Mouse (Mus musculus) splenic B cell, adult 2 months (primary cell): ENCODE results near the gene Cmah.

Experiments
- DNase-seq: peaks from one replicate; pipeline ENCODE4 v3.0.0-alpha.2; 2011; ENCODE audit warnings: low read depth, low spot score
- H3K27me3 ChIP-seq: 2 replicates; pipeline ENCODE4 v1.6.1; 2012; ENCODE audit warnings: mild to moderate bottlenecking, low read length, moderate library complexity, mixed read lengths; ENCODE audit not compliant: control insufficient read depth, poor library complexity, insufficient read depth, severe bottlenecking
- H3K36me3 ChIP-seq: 2 replicates; pipeline ENCODE4 v1.6.1; 2012; ENCODE audit warnings: mild to moderate bottlenecking, low read length, moderate library complexity, mixed read lengths; ENCODE audit not compliant: control insufficient read depth, poor library complexity, insufficient read depth, severe bottlenecking

Gene Cmah

DNA sequence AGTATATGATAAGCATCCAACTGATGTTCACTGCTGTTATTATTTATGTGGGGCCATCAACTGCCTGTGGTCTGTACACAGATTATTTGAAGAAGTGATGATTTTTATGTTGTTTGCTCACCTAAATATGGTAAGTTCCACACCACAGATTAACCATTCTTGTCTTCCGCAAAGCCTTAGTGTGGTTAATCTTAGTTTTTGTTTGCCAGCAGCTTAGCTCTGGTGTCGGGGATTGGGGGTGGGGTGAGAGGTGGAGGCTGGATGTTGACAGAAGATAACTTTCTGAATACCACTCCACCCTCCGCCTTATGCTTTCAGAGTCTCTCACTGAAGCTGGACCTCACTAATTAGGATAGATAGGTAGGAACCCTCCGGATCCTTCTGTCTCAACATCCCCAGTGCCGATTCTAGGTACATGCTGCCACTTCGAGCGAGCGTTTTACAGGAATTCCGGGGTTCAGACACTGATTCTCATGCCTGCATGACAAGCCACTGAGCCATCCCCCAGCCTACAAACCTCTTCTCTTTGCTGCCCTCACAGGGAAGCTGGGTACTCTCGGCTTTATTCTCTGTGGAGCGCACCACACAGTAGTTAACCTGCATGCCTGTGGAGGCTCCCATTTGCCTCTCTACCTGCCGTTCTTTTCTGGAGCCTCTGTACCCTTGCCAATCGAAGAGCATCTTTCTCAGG lies 92.5 kb downstream of the Cmah start:
- no peaks in the 10 kb centered on the region for H3K27me3 ChIP-seq
- DNase-seq = no peak
- peaks cover 18% of the 10 kb centered on the region for H3K36me3 ChIP-seq

DNA sequence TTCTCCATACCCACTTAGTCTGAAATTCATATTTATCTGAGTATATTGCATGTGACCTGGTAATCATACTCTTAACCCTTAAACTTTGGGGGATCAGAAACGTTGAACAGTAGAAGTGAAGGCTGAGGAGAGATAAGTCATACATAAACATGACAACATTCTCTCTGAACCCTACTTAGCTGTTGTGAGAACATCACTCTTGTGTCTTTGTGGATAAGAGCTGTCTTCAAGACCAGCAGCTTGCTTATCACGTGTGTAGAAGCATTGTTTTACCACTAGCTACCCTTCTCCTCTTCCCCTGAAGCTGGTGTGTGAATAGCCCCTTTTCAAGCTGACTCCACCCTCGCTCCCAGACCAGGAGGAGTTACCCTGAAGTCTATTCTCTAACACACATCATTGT lies 94.8 kb downstream of the Cmah start:
- no peaks in the 10 kb centered on the region for H3K27me3 ChIP-seq
- DNase-seq = no peak
- peaks cover 20% of the 10 kb centered on the region for H3K36me3 ChIP-seq

- H3K36me3 ChIP-seq = peaks cover 31% of the 10 kb centered on the region
- H3K27me3 ChIP-seq = no peaks in the 10 kb centered on the region
- DNase-seq = no peak
Measured at GRCm38 (mm10) chr13:24430215-24430614, 103.0 kb downstream of the Cmah start.

- no peak for DNase-seq
- H3K36me3 ChIP-seq = peaks cover 32% of the 10 kb centered on the region
Measured at GRCm38 (mm10) chr13:24431593-24431992, 104.4 kb downstream of the Cmah start.

DNA sequence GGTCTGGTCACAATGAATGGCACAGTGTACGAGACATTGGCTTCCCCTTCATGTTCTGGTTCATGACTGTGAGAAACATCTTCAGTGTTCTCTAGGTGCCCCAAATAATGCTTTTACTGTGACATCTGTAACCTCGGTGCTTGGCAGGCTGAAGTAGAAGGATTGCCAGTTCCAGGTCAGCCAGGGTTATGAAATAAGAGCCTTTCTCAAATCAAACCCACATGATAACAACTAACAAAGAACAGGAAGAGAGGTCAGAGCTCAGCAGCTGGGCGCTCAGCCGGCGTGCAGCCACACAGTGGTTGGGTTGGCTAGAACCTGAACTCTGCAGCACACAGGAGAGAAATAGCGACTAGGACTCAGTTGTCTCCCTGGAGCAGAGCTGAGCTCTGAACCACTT lies 115.1 kb downstream of the Cmah start:
- peak; percentile 44 for DNase-seq
- no peaks in the 10 kb centered on the region for H3K27me3 ChIP-seq
- H3K36me3 ChIP-seq = peaks cover 24% of the 10 kb centered on the region

More at GRCm38 (mm10) chr13:24431593-24431992, 104.4 kb downstream of the Cmah start:
- no peaks in the 10 kb centered on the region for H3K27me3 ChIP-seq

DNA sequence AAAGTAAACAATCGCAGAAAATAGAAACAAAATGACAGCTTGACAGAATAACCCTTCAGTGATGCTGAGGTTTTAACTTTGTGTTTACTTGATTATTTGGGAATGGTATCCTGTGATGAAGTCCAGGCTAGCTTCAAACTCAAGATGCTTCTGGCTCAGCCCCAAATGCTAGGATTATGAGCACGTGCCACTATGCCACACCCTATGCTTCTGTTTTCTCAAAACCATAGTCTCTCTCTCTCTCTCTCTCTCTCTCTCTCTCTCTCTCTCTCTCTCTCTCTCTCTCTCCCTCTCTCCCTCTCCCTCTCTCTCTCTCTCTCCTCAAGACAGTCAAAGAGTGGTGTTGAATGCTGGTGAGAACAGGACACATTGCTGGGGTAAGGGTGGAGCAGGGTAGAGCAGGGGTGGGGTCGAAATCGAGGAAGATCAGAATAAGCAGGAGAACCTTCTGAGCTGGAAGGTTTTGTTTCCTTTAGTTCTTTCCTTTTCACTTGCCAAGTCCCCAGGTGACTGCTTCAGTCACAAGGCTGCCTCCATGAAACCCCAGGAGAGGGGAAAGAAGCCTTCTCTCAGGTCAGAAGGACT lies 116.7 kb downstream of the Cmah start:
- DNase-seq = no peak
- no peaks in the 10 kb centered on the region for H3K27me3 ChIP-seq
- peaks cover 24% of the 10 kb centered on the region for H3K36me3 ChIP-seq

DNA sequence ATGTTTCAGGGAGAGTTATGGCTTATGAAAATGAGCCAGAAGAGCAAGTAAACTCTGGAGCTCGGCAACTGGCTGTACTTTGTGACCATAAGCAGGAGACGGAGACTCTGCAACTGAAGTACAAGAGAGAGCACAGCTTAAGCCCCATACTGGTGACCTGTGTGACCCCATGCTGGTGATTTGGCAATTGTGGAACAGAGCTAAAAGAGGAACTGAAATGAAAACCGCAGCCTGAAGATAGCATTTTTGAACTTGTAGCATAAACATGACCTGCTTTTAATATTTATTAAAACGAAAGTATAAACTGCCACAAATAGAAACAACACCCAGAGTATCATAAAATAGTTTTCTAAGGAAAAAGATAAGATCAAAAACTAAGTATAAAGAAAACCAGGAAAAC lies 117.5 kb downstream of the Cmah start:
- peak; percentile 76 for DNase-seq

GRCm38 (mm10) chr13:24445166-24445565 lies 118.0 kb downstream of the Cmah start:
- no peaks in the 10 kb centered on the region for H3K27me3 ChIP-seq
- H3K36me3 ChIP-seq = peaks cover 19% of the 10 kb centered on the region

More for the DNA sequence above, 117.5 kb downstream of the Cmah start:
- H3K36me3 ChIP-seq = peaks cover 19% of the 10 kb centered on the region
- H3K27me3 ChIP-seq = no peaks in the 10 kb centered on the region

GRCm38 (mm10) chr13:24446081-24446480 lies 118.9 kb downstream of the Cmah start:
- Histone ChIP-seq H3K36me3 (peaks cover 19% of the 10 kb centered on the region), H3K27me3 (no peaks in the 10 kb centered on the region)

More at GRCm38 (mm10) chr13:24445166-24445565, 118.0 kb downstream of the Cmah start:
- peak; percentile 36 for DNase-seq

GRCm38 (mm10) chr13:24447043-24447442 lies 119.8 kb downstream of the Cmah start:
- Histone ChIP-seq H3K36me3 (peaks cover 16% of the 10 kb centered on the region), H3K27me3 (no peaks in the 10 kb centered on the region)
- no peak for DNase-seq

More at GRCm38 (mm10) chr13:24446081-24446480, 118.9 kb downstream of the Cmah start:
- DNase-seq = no peak

DNA sequence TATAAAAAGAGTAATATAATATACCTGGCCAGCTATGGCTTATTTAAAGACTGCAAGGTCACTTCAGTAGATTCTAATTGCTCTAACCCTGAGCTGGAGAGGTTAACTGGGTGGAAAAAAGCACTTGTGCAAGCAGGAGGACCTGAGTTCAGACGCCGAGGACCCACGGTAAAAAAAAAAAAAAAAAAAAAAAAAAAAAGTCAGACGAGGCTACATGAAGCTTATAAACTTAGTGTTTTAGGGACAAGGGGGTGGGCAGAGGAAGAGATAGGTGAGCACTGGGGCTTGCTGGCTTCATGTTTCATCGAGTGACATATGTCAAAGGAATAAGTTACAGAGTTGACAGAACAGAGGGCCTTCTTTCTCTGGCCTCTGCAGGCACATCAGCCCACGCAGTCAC lies 121.4 kb downstream of the Cmah start:
- no peak for DNase-seq
- Histone ChIP-seq H3K36me3 (peaks cover 16% of the 10 kb centered on the region), H3K27me3 (no peaks in the 10 kb centered on the region)

- H3K36me3 ChIP-seq = peaks cover 20% of the 10 kb centered on the region
- no peak for DNase-seq
- H3K27me3 ChIP-seq = no peaks in the 10 kb centered on the region
Measured at GRCm38 (mm10) chr13:24451455-24451854, 124.3 kb downstream of the Cmah start.

GRCm38 (mm10) chr13:24453737-24454136 lies 126.5 kb downstream of the Cmah start:
- Histone ChIP-seq H3K27me3 (no peaks in the 10 kb centered on the region), H3K36me3 (peaks cover 13% of the 10 kb centered on the region)
- DNase-seq = no peak

- Histone ChIP-seq H3K27me3 (no peaks in the 10 kb centered on the region), H3K36me3 (peaks cover 23% of the 10 kb centered on the region)
- no peak for DNase-seq
Measured at GRCm38 (mm10) chr13:24456385-24456784, 129.2 kb downstream of the Cmah start.

DNA sequence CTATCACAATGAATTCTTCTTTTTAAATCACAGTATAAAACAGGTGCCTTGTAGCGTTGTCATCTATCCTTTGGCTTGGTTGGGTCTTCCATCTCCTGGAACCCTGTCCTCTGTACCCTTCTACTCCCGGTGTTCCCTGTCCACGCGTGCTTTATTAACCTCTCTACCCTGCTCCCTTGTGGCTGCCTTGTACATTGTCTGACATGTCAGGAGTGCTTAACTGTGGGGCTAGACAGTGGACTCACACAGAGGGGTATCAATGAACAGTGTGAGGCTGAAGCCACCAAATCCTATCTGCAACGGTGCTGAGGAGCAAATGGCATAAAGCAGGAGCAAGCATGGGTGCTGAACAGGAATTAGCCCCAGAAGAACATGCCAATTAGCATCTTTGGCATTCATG lies 133.3 kb downstream of the Cmah start:
- DNase-seq = no peak
- Histone ChIP-seq H3K27me3 (no peaks in the 10 kb centered on the region), H3K36me3 (peaks cover 29% of the 10 kb centered on the region)
